ENCODE assay signal across 10 mouse cellular contexts in the genomic region with DNA sequence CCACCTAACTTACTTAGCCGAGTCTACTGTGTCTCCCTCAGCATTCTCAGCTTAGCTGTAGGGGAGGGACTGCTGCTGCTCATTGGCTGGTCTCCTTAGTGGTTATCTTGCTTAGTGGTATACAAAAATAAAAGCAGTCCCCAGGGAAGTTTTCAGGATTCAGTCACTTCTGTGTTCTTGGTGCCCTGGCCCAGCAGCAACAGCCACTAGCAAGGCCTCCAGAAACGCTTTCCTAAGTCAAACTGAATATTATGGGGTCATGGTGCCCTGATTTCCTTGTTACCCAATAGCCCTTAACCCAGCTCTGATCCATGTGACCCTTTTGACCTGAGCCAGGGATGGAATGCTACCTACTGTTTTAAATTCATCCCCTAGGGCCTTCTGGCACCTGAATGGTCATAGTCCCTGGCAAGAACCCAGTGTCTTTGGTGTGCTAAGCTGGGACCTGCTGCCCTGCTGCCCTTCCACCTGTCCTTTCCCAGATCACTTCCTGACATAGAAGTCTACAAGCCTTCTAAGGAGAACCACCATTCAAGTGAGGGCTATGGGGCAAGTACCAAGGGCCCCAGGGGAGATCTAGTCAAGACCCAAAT. TPM values are rescaled to one million over a fixed set of nuclear protein-coding genes. Genes with fewer than 3 reads are reported as not detected.
DNase-seq lines count a peak whose midpoint lies in the region; ATAC-seq and TF ChIP-seq lines count a peak whose summit lies in the region.
"Had no signal": no experiment of that assay in that cellular context is flagged by ENCODE, and none has a peak within 500 bp of the region (broad histone marks: within the 10 kb centered on the region; RNA-seq: fewer than 3 reads in every experiment).

No protein-coding gene starts in this region.

- no peaks in the 10 kb centered on the region for H3K9me3 ChIP-seq in heart, embryonic 11.5 days (replicated peaks; ENCODE audit: control insufficient read depth, low read length)
- H3K9me3 ChIP-seq in E14TG2a.4 (ENCODE audit: low read length), result no peaks in the 10 kb centered on the region
- no peaks in the 10 kb centered on the region for H3K9me3 ChIP-seq in kidney, embryonic 16.5 days (ENCODE audit: low read length)
- H3K9me3 ChIP-seq in midbrain, embryonic 15.5 days, result no peaks in the 10 kb centered on the region

- ATAC-seq in heart, embryonic 11.5 days (replicated peaks; ENCODE audit: insufficient number of reproducible peaks, low FRiP score, low TSS enrichment), result no peak
- ATAC-seq in kidney, embryonic 16.5 days (ENCODE audit: low FRiP score, low TSS enrichment), result no peak
- no peak for ATAC-seq in midbrain, embryonic 15.5 days (replicated peaks)

- no peaks in the 10 kb centered on the region for H3K36me3 ChIP-seq in heart, embryonic 11.5 days (ENCODE audit: control insufficient read depth, insufficient read depth, low read length)
- peaks cover 32% of the 10 kb centered on the region for H3K36me3 ChIP-seq in E14TG2a.4 (ENCODE audit: insufficient read depth, low read length)
- H3K36me3 ChIP-seq in kidney, embryonic 16.5 days (ENCODE audit: insufficient read depth, low read length), result no peaks in the 10 kb centered on the region
- no peaks in the 10 kb centered on the region for H3K36me3 ChIP-seq in midbrain, embryonic 15.5 days (replicated peaks)

- no peak for TF ChIP-seq CTCF in E14TG2a.4 (conservative IDR thresholded peaks at IDR 0.05; ENCODE audit: low read length)

- H3K4me1 ChIP-seq in heart, embryonic 11.5 days (ENCODE audit: control insufficient read depth, insufficient read depth, low read length), result peaks cover 65% of the 10 kb centered on the region
- peaks cover 95% of the 10 kb centered on the region for H3K4me1 ChIP-seq in E14TG2a.4 (replicated peaks; ENCODE audit: low read depth, low read length)
- H3K4me1 ChIP-seq in kidney, embryonic 16.5 days (ENCODE audit: insufficient read depth, low read length), result peaks cover 85% of the 10 kb centered on the region
- H3K4me1 ChIP-seq in midbrain, embryonic 15.5 days, result peaks cover 37% of the 10 kb centered on the region

- peak overlapping the region; percentile 46; the same call in 1 of the 2 replicates for H3K9ac ChIP-seq in heart, embryonic 11.5 days (ENCODE audit: low read depth, low read length)
- no peak overlapping the region for H3K9ac ChIP-seq in kidney, embryonic 16.5 days (replicated peaks; ENCODE audit: low read length)
- no peak overlapping the region for H3K9ac ChIP-seq in midbrain, embryonic 15.5 days

- H3K27ac ChIP-seq in heart, embryonic 11.5 days (ENCODE audit: low read depth, low read length), result peak overlapping the region; percentile 87; the same call in 1 of the 2 replicates
- peak overlapping the region; percentile 88 for H3K27ac ChIP-seq in kidney, embryonic 16.5 days (ENCODE audit: low read length)
- no peak overlapping the region for H3K27ac ChIP-seq in midbrain, embryonic 15.5 days

- 38% methylated on average over 2 of the region's 2 CpGs for WGBS in heart, embryonic 11.5 days (ENCODE audit: insufficient replicate concordance)
- WGBS in kidney, embryonic 16.5 days, result 44% methylated on average over 2 of the region's 2 CpGs
- 76% methylated on average over 2 of the region's 2 CpGs for WGBS in midbrain, embryonic 15.5 days

- H3K4me3 ChIP-seq in heart, embryonic 11.5 days (ENCODE audit: low read depth, low read length), result no peak overlapping the region
- peak overlapping the region; percentile 54; the same call in 1 of the 2 replicates for H3K4me3 ChIP-seq in E14TG2a.4 (replicated peaks; ENCODE audit: low read length)
- H3K4me3 ChIP-seq in kidney, embryonic 16.5 days (ENCODE audit: low read length), result no peak overlapping the region
- no peak overlapping the region for H3K4me3 ChIP-seq in midbrain, embryonic 15.5 days

- peak overlapping the region; percentile 48 for H3K4me2 ChIP-seq in heart, embryonic 11.5 days
- no peak overlapping the region for H3K4me2 ChIP-seq in kidney, embryonic 16.5 days (replicated peaks; ENCODE audit: low read depth, low read length)
- H3K4me2 ChIP-seq in midbrain, embryonic 15.5 days, result no peak overlapping the region

- H3K27me3 ChIP-seq in heart, embryonic 11.5 days (ENCODE audit: control insufficient read depth, insufficient read depth, low read length), result no peaks in the 10 kb centered on the region
- H3K27me3 ChIP-seq in E14TG2a.4 (ENCODE audit: insufficient read depth, low read length), result no peaks in the 10 kb centered on the region
- no peaks in the 10 kb centered on the region for H3K27me3 ChIP-seq in kidney, embryonic 16.5 days (ENCODE audit: insufficient read depth, low read length)
- no peaks in the 10 kb centered on the region for H3K27me3 ChIP-seq in midbrain, embryonic 15.5 days (replicated peaks)
- H3K27me3 ChIP-seq: CH12.LX had no signal

- no peak for DNase-seq in heart, adult 18-20 months
- peak; percentile 66 for DNase-seq in cerebellum, adult 9-11 months
- DNase-seq in frontal cortex, postnatal 14 days (ENCODE audit: low spot score in 2 of 2), result no peak
- DNase-seq in left cerebral cortex, adult 18-20 months (ENCODE audit: low spot score in 2 of 2), result no peak
- DNase-seq: forebrain, postnatal 0 days had no signal

RNA-seq across cellular contexts. Expression of a gene that starts 31.8 kb away (rescaled TPM):
- 34.5 and 35.0 TPM in 2 replicates for polyA plus RNA-seq in heart, embryonic 11.5 days (2014; fragmentation: Nextera tagmentation; extraction: Ambion mirVana)
- total RNA-seq in heart, adult 18-20 months (2021), result 10 to 100 TPM; 43.3 to 49.9 TPM
- polyA plus RNA-seq in kidney, embryonic 16.5 days (2015; fragmentation: Nextera tagmentation; extraction: Ambion mirVana), result 40.6 and 44.9 TPM in 2 replicates
- 100 to 1,000 TPM; 123 to 139 TPM for total RNA-seq in left cerebral cortex, adult 18-20 months (2021)
- 55.5 and 60.2 TPM in 2 replicates for polyA plus RNA-seq in midbrain, embryonic 15.5 days (2015; fragmentation: Nextera tagmentation; extraction: Ambion mirVana)

RNA-seq across cellular contexts. Expression of a gene that starts 42.7 kb away (rescaled TPM):
- 8.4 and 9.5 TPM in 2 replicates for polyA plus RNA-seq in heart, embryonic 11.5 days (2014; fragmentation: Nextera tagmentation; extraction: Ambion mirVana)
- 1 to 10 TPM; 4.0 to 6.5 TPM for total RNA-seq in heart, adult 18-20 months (2021)
- polyA plus RNA-seq in kidney, embryonic 16.5 days (2015; fragmentation: Nextera tagmentation; extraction: Ambion mirVana), result 8.7 and 10.8 TPM in 2 replicates
- 10 to 100 TPM; 17.6 to 17.7 TPM for total RNA-seq in left cerebral cortex, adult 18-20 months (2021)
- 25.3 and 30.4 TPM in 2 replicates for polyA plus RNA-seq in midbrain, embryonic 15.5 days (2015; fragmentation: Nextera tagmentation; extraction: Ambion mirVana)
